Mouse (Mus musculus): ENCODE measurements around the gene Adat1.

- TF ChIP-seq CTCF (IDR thresholded peaks at IDR 0.05; ENCODE audit: low read depth) = no peak
- no peak for TF ChIP-seq EP300 (optimal IDR thresholded peaks at IDR 0.05)
Measured at GRCm38 (mm10) chr8:111975706-111976105, 16.4 kb downstream of the Adat1 start.
